Mouse (Mus musculus) heart, adult 2 months (tissue): Measurements from ENCODE around the gene 2510002D24Rik.

Source experiments
- CTCF ChIP-seq: fragments of 200-600 bp; IDR thresholded peaks from 2 replicates; pipeline ENCODE4 v1.8.1; 2022; ENCODE audit warnings: antibody characterized with exemption, mild to moderate bottlenecking, moderate library complexity
- EP300 ChIP-seq: fragments of 200-500 bp; IDR thresholded peaks from 2 replicates; pipeline ENCODE4 v1.6.1; 2011; ENCODE audit warnings: low read depth, low read length, control low read depth; ENCODE audit not compliant: insufficient read depth

DNA sequence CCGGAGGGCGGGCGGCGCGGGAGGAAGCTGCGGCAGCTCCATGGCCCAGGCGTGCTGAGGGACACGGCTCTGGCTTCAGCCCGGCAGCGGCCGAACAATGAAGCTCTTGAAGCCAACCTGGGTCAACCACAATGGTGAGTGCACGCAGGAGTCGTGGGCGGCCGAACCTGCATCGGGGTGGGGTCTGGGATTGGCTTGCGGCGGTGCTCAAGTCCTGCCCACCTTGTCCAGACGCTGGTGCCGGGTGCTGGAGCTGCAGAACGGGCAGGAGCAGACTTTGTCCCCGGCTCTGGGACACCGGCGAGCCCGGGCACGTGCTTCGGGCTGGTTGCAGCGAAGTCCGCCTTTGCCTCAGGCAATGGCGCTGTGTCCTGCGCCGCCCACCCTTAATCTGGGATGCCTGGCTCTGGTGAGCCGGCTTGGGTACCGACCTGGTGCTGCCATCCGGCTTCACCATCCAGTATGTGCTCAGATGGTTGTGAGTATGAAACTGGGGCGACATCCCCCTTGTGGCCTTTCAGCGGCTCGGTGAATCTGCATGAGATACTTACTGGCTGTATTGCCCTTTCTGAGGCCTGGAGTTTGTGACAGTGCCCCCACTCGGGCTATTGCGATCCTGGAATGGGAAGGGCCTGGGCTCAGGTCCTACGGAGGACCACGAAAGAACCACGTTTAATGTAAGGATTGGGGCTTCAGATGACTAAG is 41.2 kb downstream of the 2510002D24Rik start:
- TF ChIP-seq CTCF (peak; percentile 49), EP300 (no peak)
